Mouse (Mus musculus) mesoderm, embryonic 11.5 days (tissue): ENCODE measurements around the gene Ccnt2.

Experiments used
- DNase-seq: peaks from one replicate; pipeline ENCODE4 v3.0.0-alpha.2; 2012; ENCODE audit warnings: low read depth, low spot score

Ccnt2 gene

DNA sequence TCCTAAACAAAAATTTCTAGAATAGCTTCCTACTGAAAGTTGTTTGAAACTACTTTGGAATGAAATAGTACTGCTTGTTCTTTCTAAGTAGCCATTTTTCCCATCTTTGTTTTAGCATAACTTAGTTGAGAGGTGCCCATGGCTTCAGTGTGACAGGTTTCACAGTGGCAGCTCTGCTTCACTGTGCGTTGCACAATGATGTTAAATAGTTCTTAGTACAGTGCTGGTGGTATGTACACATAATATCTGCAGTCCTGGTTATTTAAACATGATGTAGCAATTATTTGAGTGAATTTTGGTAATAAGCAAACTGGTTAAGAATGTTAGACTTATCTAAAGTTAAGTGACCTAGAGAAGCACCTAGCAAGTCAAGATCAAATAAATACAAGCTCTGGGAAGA, 19.5 kb downstream of the Ccnt2 start:
- no peak for DNase-seq

DNA sequence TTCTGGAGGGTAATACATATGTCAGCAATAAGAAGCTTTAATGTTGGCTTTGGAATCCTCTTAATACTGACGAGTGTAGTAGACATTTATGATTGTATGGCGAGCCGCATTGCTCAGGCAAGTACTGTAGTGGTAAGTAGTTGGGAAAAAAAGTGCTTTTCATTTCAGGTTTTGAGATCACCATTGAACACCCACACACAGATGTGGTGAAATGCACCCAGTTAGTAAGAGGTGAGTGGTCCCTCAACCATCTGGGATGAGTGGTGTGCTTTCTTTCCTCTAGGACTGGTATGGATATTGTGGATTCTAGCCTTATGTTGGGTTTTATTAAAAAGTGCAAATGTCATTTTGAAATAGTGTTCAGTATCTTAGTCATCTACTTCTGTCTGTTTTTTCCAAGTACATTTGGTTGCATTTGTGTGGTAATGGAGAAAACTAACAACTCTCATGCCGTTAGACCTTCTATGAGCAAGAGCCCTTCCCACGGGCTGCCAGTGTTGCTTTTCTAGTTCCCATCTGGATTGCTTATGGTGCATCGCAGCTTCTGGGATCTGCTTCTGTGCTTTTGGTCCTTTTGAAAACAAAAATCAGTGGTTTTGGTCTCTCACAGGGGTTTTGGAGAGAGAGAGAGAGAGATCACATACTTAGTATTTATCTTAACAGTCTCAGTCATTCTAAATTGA, 21.3 kb downstream of the Ccnt2 start:
- DNase-seq, result no peak

DNA sequence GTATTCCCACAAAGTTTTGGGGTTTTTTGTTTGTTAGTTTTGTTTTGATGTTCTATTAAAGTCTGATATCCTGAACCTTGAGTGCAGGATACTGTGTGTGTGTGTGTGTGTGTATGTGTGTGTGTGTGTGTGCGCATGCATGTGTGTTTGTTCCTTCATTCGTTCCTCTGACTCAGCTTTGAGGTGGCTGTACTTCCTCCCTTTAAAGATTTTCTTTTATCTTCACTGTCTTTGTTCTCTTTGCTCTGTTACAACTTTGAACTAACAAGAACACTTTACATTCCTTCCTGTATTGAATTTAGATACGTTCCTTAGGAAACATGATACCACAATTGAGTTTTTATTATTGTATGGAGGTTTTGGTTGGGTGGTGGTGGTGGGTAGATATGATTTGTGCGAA, 22.4 kb downstream of the Ccnt2 start:
- DNase-seq, result no peak

- DNase-seq, result no peak
Measured at GRCm38 (mm10) chr1:127796752-127797151, 22.8 kb downstream of the Ccnt2 start.

DNA sequence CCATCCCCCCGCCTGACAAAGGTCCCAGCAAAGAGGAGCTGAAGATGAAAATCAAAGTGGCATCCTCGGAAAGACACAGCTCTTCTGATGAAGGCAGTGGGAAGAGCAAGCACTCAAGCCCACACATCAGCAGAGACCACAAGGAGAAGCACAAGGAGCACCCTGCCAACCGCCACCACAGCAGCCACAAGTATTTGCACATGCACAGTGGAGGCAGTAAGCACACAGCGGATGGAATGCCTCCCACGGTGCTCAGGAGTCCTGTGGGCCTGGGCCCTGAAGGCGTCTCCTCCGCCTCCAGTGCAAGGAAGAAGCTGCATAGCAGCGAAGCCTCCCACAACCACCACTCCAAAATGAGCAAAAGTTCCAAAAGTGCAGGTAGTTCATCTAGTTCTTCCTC, 29.0 kb downstream of the Ccnt2 start:
- DNase-seq, result no peak

DNA sequence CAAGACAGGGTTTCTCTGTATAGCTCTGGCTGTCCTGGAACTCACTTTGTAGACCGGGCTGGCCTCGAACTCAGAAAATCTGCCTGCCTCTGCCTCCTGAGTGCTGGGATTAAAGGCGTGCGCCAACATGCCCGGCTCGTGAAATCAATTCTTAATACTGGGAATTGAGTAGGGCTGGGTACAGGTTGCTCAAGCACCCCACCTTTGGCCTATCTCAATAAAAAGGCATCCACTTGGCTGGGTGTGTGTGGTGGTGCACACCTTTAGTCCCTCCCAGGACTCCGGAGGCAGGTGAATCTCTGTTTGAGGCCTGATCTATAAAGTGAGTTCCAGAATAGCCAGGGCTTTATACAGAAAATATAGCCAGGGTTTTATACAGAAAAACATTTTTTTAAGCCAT, 34.7 kb downstream of the Ccnt2 start:
- no peak for DNase-seq

GRCm38 (mm10) chr1:127812929-127813328, 39.0 kb downstream of the Ccnt2 start:
- no peak for DNase-seq

- DNase-seq, result no peak
Measured at GRCm38 (mm10) chr1:127816381-127816780, 42.4 kb downstream of the Ccnt2 start.

- peak; percentile 59 for DNase-seq
Measured at GRCm38 (mm10) chr1:127827325-127827724, 53.4 kb downstream of the Ccnt2 start.

GRCm38 (mm10) chr1:127830215-127830921, 56.4 kb downstream of the Ccnt2 start:
- no peak for DNase-seq

- no peak for DNase-seq
Measured at GRCm38 (mm10) chr1:127833714-127834113, 59.8 kb downstream of the Ccnt2 start.

DNA sequence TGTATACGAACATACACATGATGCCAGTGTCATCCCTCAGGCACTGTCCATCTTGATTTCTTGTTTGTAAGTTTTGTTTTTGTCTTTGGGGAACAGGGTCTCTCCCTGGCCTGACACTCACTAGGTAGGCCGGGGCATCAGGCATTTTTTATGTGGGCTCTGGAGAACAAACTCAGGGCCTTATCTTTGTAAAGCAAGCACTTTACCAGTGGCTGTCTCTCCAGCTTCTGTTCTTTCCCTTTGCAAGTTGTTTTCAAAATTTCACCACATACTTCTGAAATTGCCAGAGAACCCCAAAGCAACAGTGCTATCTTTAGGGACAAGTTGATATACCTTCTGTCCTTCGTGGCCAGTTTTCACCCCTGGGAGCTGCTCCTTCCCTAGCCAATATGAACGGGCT, 60.2 kb downstream of the Ccnt2 start:
- DNase-seq, result no peak

- no peak for DNase-seq
Measured at GRCm38 (mm10) chr1:127836619-127837018, 62.7 kb downstream of the Ccnt2 start.

- DNase-seq, result no peak
Measured at GRCm38 (mm10) chr1:127838602-127839001, 64.6 kb downstream of the Ccnt2 start.

GRCm38 (mm10) chr1:127845472-127845871, 71.5 kb downstream of the Ccnt2 start:
- DNase-seq, result no peak

DNA sequence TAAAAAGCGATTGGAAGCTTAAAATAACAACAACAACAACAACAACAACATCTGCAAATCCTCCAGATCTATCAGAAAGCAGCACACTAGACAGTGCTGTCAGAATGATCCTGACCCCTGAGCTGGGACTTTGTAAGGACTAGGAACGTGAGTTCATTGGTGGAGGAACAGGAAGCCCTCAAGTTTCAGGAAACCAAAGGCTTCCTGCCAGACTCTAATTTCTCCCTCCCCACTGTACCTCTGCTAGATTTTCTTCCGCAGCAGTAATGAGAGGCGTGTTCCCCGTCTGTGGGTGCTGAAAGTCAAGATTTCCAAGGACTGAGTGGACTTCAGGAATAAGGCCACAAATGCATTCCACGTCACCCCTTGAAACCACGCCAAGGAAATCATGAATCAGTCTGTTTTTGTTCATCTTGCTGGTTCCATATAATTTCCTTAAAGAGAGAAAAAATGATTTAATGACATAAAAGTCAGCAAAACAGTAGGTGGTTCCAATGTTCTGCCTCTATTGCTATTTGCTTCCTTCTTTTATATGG, 76.2 kb downstream of the Ccnt2 start:
- no peak for DNase-seq

- DNase-seq, result no peak
Measured at GRCm38 (mm10) chr1:127854486-127855222, 80.7 kb downstream of the Ccnt2 start, which contains the start of gene Map3k19. Gene Map3k19 (minus strand): TSS chr1:127855031.
